Mouse (Mus musculus): ENCODE measurements around the gene Adamts13. TPM values are rescaled to one million over a fixed set of nuclear protein-coding genes. Genes with fewer than 3 reads are reported as not detected.

The Adamts13 gene
- 0.29 TPM in 1 of 2 replicates, not detected in the other for polyA plus RNA-seq (2015; fragmentation: Nextera tagmentation; extraction: Ambion mirVana)

GRCm38 (mm10) chr2:26973116-26973515 lies at the start of gene Adamts13:
TSS of gene Adamts13 (plus strand) at chr2:26973416.
- ATAC-seq: no peak
- Histone ChIP-seq H3K36me3 (ENCODE audit: control insufficient read depth, insufficient read depth, low read length) (no peaks in the 10 kb centered on the region), H3K4me2 (ENCODE audit: low read length) (no peak within 1 kb of the TSS)

GRCm38 (mm10) chr2:26927745-26928476 lies 45.3 kb upstream of the Adamts13 start:
- ATAC-seq: no peak
- peaks cover 21% of the 10 kb centered on the region for H3K36me3 ChIP-seq (ENCODE audit: control insufficient read depth, insufficient read depth, low read length)
- no peak overlapping the region for H3K4me3 ChIP-seq (ENCODE audit: low read length)
- H3K4me2 ChIP-seq (ENCODE audit: low read length): no peak overlapping the region
- H3K9ac ChIP-seq (ENCODE audit: low read depth, low read length): no peak overlapping the region
- H3K27me3 ChIP-seq (replicated peaks; ENCODE audit: control insufficient read depth, insufficient read depth, low read length): no peaks in the 10 kb centered on the region
- no peak overlapping the region for H3K27ac ChIP-seq (ENCODE audit: low read depth, low read length)
- WGBS: 97% methylated on average over 6 of the region's 6 CpGs
- H3K4me1 ChIP-seq (ENCODE audit: control insufficient read depth, insufficient read depth, low read depth, low read length): peaks cover 22% of the 10 kb centered on the region
- no peaks in the 10 kb centered on the region for H3K9me3 ChIP-seq (ENCODE audit: control insufficient read depth, low read length)

More at GRCm38 (mm10) chr2:26973116-26973515, at the start of gene Adamts13:
- Histone ChIP-seq H3K27ac (ENCODE audit: low read depth, low read length) (no peak within 1 kb of the TSS), H3K27me3 (replicated peaks; ENCODE audit: control insufficient read depth, insufficient read depth, low read length) (no peaks in the 10 kb centered on the region), H3K4me3 (ENCODE audit: low read length) (no peak within 1 kb of the TSS), H3K9me3 (ENCODE audit: control insufficient read depth, low read length) (no peaks in the 10 kb centered on the region), H3K4me1 (ENCODE audit: control insufficient read depth, insufficient read depth, low read depth, low read length) (no peaks in the 10 kb centered on the region), H3K9ac (ENCODE audit: low read depth, low read length) (no peak within 1 kb of the TSS)
- WGBS: 70% methylated on average over 3 of the region's 3 CpGs

- 44% methylated on average over 1 of the region's 1 CpGs for WGBS
- H3K4me1 ChIP-seq (ENCODE audit: control insufficient read depth, insufficient read depth, low read depth, low read length): peaks cover 22% of the 10 kb centered on the region
- no peak overlapping the region for H3K4me3 ChIP-seq (ENCODE audit: low read length)
- H3K9ac ChIP-seq (ENCODE audit: low read depth, low read length): no peak overlapping the region
- no peak overlapping the region for H3K27ac ChIP-seq (ENCODE audit: low read depth, low read length)
- H3K4me2 ChIP-seq (ENCODE audit: low read length): no peak overlapping the region
- no peak for ATAC-seq
- no peaks in the 10 kb centered on the region for H3K27me3 ChIP-seq (replicated peaks; ENCODE audit: control insufficient read depth, insufficient read depth, low read length)
- no peaks in the 10 kb centered on the region for H3K9me3 ChIP-seq (ENCODE audit: control insufficient read depth, low read length)
- H3K36me3 ChIP-seq (ENCODE audit: control insufficient read depth, insufficient read depth, low read length): peaks cover 9% of the 10 kb centered on the region
Measured at GRCm38 (mm10) chr2:26930390-26930789, 42.8 kb upstream of the Adamts13 start.

- Histone ChIP-seq H3K4me1 (ENCODE audit: control insufficient read depth, insufficient read depth, low read depth, low read length) (peaks cover 22% of the 10 kb centered on the region), H3K27ac (ENCODE audit: low read depth, low read length) (peak overlapping the region; percentile 79), H3K36me3 (ENCODE audit: control insufficient read depth, insufficient read depth, low read length) (peaks cover 3% of the 10 kb centered on the region; the same call in 1 of the 2 replicates), H3K9me3 (ENCODE audit: control insufficient read depth, low read length) (no peaks in the 10 kb centered on the region), H3K4me3 (ENCODE audit: low read length) (peak overlapping the region; percentile 98), H3K4me2 (ENCODE audit: low read length) (peak overlapping the region; percentile 86), H3K27me3 (replicated peaks; ENCODE audit: control insufficient read depth, insufficient read depth, low read length) (no peaks in the 10 kb centered on the region), H3K9ac (ENCODE audit: low read depth, low read length) (peak overlapping the region; percentile 90)
- 2% methylated on average over 36 of the region's 49 CpGs for WGBS
- ATAC-seq: peak; percentile 61
Measured at GRCm38 (mm10) chr2:26932473-26933303, 40.5 kb upstream of the Adamts13 start.

- Histone ChIP-seq H3K4me2 (ENCODE audit: low read length) (peak within 1 kb of the TSS; percentile 86), H3K4me1 (ENCODE audit: control insufficient read depth, insufficient read depth, low read depth, low read length) (peaks cover 22% of the 10 kb centered on the region), H3K36me3 (ENCODE audit: control insufficient read depth, insufficient read depth, low read length) (peaks cover 3% of the 10 kb centered on the region; the same call in 1 of the 2 replicates), H3K9me3 (ENCODE audit: control insufficient read depth, low read length) (no peaks in the 10 kb centered on the region), H3K27ac (ENCODE audit: low read depth, low read length) (peak within 1 kb of the TSS; percentile 79), H3K4me3 (ENCODE audit: low read length) (peak within 1 kb of the TSS; percentile 98), H3K9ac (ENCODE audit: low read depth, low read length) (peak within 1 kb of the TSS; percentile 90), H3K27me3 (replicated peaks; ENCODE audit: control insufficient read depth, insufficient read depth, low read length) (no peaks in the 10 kb centered on the region)
- WGBS: under 1% methylated on average over 42 of the region's 70 CpGs
- ATAC-seq: peak; percentile 97
Measured at GRCm38 (mm10) chr2:26933304-26934055, 39.7 kb upstream of the Adamts13 start, which contains the start of the genes Surf4 and Stkld1. TSS of gene Surf4 (minus strand) at chr2:26933928. TSS of gene Stkld1 (plus strand) at chr2:26934047.

DNA sequence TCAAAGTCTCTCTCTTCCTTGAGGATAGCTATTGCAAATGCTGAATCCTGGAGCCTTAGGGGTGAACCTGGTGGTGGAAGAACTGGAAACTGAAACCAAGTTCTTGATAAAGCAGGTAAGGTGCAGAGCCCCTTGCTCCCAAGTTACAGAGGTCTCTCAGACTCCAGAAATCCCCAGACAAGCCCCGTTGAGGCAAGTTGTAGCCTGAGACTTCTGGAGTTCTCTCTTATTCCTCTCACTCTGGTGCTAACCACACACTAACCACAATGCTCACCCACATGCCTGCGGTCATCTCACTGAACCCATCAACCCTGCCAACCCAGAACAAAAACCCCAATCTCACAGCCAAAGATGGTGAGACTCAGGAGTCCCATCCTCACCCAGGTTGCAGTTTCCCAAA lies 37.9 kb upstream of the Adamts13 start:
- Histone ChIP-seq H3K4me3 (ENCODE audit: low read length) (no peak overlapping the region), H3K4me1 (ENCODE audit: control insufficient read depth, insufficient read depth, low read depth, low read length) (peaks cover 22% of the 10 kb centered on the region), H3K27me3 (replicated peaks; ENCODE audit: control insufficient read depth, insufficient read depth, low read length) (no peaks in the 10 kb centered on the region), H3K36me3 (ENCODE audit: control insufficient read depth, insufficient read depth, low read length) (peaks cover 3% of the 10 kb centered on the region; the same call in 1 of the 2 replicates), H3K9ac (ENCODE audit: low read depth, low read length) (no peak overlapping the region), H3K9me3 (ENCODE audit: control insufficient read depth, low read length) (no peaks in the 10 kb centered on the region), H3K27ac (ENCODE audit: low read depth, low read length) (no peak overlapping the region), H3K4me2 (ENCODE audit: low read length) (no peak overlapping the region)
- 97% methylated on average over 2 of the region's 2 CpGs for WGBS
- ATAC-seq: no peak

- no peak overlapping the region for H3K9ac ChIP-seq (ENCODE audit: low read depth, low read length)
- WGBS: 80% methylated on average over 1 of the region's 1 CpGs
- no peak for ATAC-seq
Measured at GRCm38 (mm10) chr2:26936425-26936824, 36.8 kb upstream of the Adamts13 start.

DNA sequence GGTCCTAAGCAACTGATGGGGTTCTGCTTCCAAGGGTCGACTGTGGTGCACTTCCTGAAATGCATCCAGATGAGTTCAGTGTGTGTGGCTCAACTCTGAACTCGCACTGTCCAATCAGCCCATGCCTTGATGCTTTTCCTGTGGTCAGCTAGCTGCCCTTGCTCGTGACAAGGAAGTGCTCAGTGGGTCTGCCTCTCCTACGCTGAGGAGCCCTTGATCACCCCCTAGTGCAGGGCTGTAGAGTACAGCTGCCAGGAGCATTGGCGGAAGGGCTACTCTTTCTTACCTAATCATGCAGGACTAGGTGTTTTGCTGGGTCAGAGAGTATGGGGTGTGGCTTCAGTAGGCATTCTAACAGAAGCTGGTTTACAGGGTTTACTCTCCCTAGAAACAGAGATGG lies 31.7 kb upstream of the Adamts13 start:
- no peak for ATAC-seq
- H3K9me3 ChIP-seq (ENCODE audit: control insufficient read depth, low read length): no peaks in the 10 kb centered on the region
- H3K36me3 ChIP-seq (ENCODE audit: control insufficient read depth, insufficient read depth, low read length): 0 out of 2 replicates have a peak, but pooled peaks cover under 1% of the 10 kb centered on the region
- H3K4me3 ChIP-seq (ENCODE audit: low read length): no peak overlapping the region
- no peaks in the 10 kb centered on the region for H3K27me3 ChIP-seq (replicated peaks; ENCODE audit: control insufficient read depth, insufficient read depth, low read length)
- H3K4me1 ChIP-seq (ENCODE audit: control insufficient read depth, insufficient read depth, low read depth, low read length): no peaks in the 10 kb centered on the region
- no peak overlapping the region for H3K4me2 ChIP-seq (ENCODE audit: low read length)
- H3K9ac ChIP-seq (ENCODE audit: low read depth, low read length): no peak overlapping the region
- 46% methylated on average over 5 of the region's 5 CpGs for WGBS
- H3K27ac ChIP-seq (ENCODE audit: low read depth, low read length): no peak overlapping the region

More at GRCm38 (mm10) chr2:26936425-26936824, 36.8 kb upstream of the Adamts13 start:
- Histone ChIP-seq H3K4me3 (ENCODE audit: low read length) (no peak overlapping the region), H3K9me3 (ENCODE audit: control insufficient read depth, low read length) (no peaks in the 10 kb centered on the region), H3K4me2 (ENCODE audit: low read length) (no peak overlapping the region), H3K4me1 (ENCODE audit: control insufficient read depth, insufficient read depth, low read depth, low read length) (peaks cover 11% of the 10 kb centered on the region), H3K36me3 (ENCODE audit: control insufficient read depth, insufficient read depth, low read length) (no peaks in the 10 kb centered on the region), H3K27ac (ENCODE audit: low read depth, low read length) (no peak overlapping the region), H3K27me3 (replicated peaks; ENCODE audit: control insufficient read depth, insufficient read depth, low read length) (no peaks in the 10 kb centered on the region)
